Mouse (Mus musculus): Measurements from ENCODE around the gene Itpkc.

DNA sequence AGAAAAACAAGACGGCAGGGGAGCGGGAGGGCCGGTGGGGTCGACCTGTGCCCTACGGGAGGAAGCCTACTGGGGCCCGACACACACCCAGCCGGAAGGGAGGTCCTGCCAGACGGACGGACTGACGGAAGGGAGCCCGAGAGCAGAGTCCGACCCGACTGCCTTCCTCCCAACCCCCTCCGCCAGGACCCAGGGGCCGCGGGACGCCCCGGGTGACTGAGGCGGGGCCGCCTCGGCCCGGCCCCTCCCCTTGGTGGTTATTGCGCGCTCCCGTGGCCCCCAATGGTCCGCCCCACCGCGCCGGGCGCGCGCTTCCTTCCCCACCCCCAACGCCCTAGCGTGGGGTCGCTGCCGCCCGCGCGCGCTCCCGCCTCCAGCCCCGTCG lies 62.2 kb downstream of the Itpkc start:
- TF ChIP-seq CTCF (conservative IDR thresholded peaks at IDR 0.05; ENCODE audit: insufficient read depth, insufficient read length, low read depth, low read length) (no peak), POLR2A (IDR thresholded peaks at IDR 0.05; ENCODE audit: low read depth, low read length) (peak; percentile 54)

Data from kidney, adult 2 months (tissue).